Mouse (Mus musculus): ENCODE measurements around the gene D430019H16Rik.

Gene D430019H16Rik

DNA sequence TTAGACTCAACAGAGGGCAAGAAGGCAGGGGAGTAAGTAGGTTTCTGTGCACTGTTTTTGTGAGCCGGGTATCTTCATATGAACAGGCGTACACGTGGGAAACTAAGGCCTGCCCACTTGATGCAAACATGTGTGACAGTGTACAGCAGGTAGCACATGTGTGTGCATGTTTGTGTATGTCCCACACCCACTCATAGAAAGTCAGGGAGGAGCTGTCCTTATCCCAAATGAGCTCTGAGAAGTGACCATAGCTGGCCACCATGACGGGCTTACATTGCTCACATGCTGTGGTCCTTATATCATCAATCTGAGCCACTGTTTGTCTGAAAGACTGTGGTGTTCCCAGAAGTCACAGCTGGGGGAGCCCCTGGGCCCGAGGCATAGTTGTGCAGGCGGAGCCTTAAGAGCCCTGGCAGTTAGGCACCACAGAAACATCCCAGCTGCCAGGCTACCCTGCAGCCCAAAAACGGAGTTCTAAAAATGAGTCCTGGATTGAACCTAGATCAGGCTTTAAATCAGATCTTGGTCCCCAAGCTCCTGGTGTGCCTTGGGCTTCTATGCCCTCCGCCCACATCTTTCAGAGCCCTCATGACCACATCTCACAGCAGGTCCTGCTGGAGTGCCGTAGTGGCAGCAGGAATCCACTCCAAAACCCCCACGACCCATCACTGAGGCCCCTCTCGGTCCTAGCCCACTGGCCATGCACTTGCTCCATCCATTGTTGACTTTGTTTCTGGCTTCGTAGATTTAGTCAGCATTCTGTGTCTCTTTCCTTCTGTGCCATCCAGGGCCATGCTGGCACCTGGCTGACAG, 88.1 kb downstream of the D430019H16Rik start:
- DNase-seq: no peak

DNA sequence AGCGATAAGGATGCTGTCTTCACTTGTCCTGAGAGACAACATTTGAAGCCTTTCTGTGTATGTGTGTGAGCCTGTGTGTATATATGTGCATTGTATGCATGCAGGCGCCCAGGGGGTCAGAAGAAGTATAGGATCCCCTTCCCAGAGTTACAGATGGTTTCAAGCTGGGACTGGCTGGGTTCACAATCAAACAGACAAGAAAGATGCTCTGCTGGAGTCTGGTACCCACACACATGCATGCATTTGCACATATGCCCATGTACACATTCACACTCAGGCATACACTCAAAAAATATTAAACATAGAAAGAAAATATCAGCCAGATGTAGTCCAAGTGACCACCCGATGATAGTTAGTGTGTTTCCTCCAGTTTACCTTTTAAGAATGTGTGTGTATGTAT, 88.9 kb downstream of the D430019H16Rik start:
- DNase-seq: no peak

Measured in cerebellum, postnatal 10 days (tissue).